Mouse (Mus musculus) bone marrow, adult 2 months (tissue): ENCODE measurements at regions not wholly inside any gene's neighbourhood (a gene's known extent, or its start where the extent isn't known, plus 50 kb on each side); places are given as distances from the start of the nearest gene placed in this dataset.

Experiments used
- CTCF ChIP-seq: fragments of 200-500 bp; IDR thresholded peaks from 2 replicates; pipeline ENCODE4 v1.5.1; 2011; ENCODE audit warnings: low read length, control low read depth; ENCODE audit not compliant: control insufficient read depth, insufficient read depth
- POLR2A ChIP-seq: fragments of 200-500 bp; IDR thresholded peaks from 2 replicates; pipeline ENCODE4 v1.6.1; 2011; ENCODE audit warnings: low read depth, mild to moderate bottlenecking, control low read depth, low read length, borderline replicate concordance; ENCODE audit not compliant: control insufficient read depth

- TF ChIP-seq CTCF: no peak
- no peak for TF ChIP-seq POLR2A
Measured at GRCm38 (mm10) chr13:83932761-83933160, 289.3 kb upstream of the Tmem161b start.
